Mouse (Mus musculus): ENCODE data around the gene Col27a1. TPM values are rescaled to one million over a fixed set of nuclear protein-coding genes. Genes with fewer than 3 reads are reported as not detected.

Gene Col27a1
- polyA plus RNA-seq, 3 experiments from 2014 or later, result 0.11 to 1.2 (median 0.65) TPM

GRCm38 (mm10) chr4:63382676-63383369 lies 169.0 kb downstream of the Col27a1 start:
- no peak for ATAC-seq

GRCm38 (mm10) chr4:63383474-63383873 lies 169.7 kb downstream of the Col27a1 start:
- ATAC-seq, result no peak

- ATAC-seq, result no peak
Measured at GRCm38 (mm10) chr4:63384262-63384661, 170.5 kb downstream of the Col27a1 start.

Other genes with a start within 250 kb of the Col27a1 start
- gene Zfp618, start 248.4 kb upstream of the Col27a1 start, polyA plus RNA-seq (2017; shearing (Covaris generic)), result under 1 TPM in 2 of 3 experiments, not detected in 1; 0.05 to 0.31 TPM
- not detected for gene Ambp, start 59.2 kb upstream of the Col27a1 start, polyA plus RNA-seq (2017; shearing (Covaris generic))
- not detected for gene Kif12, start 41.9 kb upstream of the Col27a1 start, polyA plus RNA-seq (2017; shearing (Covaris generic))
- gene Orm1, start 130.6 kb downstream of the Col27a1 start, polyA plus RNA-seq (2017; shearing (Covaris generic)), result not detected
- gene Orm3, start 142.2 kb downstream of the Col27a1 start, polyA plus RNA-seq (2017; shearing (Covaris generic)), result 1 to 10 TPM in 1 of 3 experiments, under 1 TPM in 1, not detected in 1; 0.90 to 1.6 TPM
- 1 to 10 TPM in 2 of 3 experiments, not detected in 1; 1.6 to 2.8 TPM for gene Orm2, start 148.4 kb downstream of the Col27a1 start, polyA plus RNA-seq (2017; shearing (Covaris generic))
- 100 to 1,000 TPM in 2 of 3 experiments, 10 to 100 TPM in 1; 94.8 to 135 (median 102) TPM for gene Akna, start 189.3 kb downstream of the Col27a1 start, polyA plus RNA-seq (2017; shearing (Covaris generic))

Data from inflammation-experienced regulatory T-cells, adult 6 months (primary cell).